ENCODE assay signal across 11 mouse cellular contexts in the genomic region with DNA sequence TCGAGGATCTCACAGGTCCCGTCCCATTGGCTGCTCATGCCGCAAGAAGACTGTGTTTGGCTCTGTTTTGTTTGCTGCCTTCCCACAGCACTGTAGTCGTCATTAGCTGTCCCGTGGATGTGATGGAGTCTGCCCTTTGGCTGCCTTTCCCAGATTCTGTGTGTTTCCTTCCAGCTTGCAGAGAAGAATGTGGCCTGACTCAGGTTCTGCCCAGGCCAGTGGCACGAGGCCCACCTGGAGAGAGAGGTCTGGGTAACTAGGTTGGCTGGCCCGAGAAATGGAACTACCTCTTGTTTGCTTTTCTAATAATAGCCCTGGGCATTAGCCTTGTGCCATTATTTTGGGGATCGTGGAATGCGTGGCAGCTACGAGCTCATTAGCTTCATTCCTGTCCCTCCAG. TPM values are rescaled to one million over a fixed set of nuclear protein-coding genes. Genes with fewer than 3 reads are reported as not detected.
DNase-seq lines count a peak whose midpoint lies in the region; ATAC-seq and TF ChIP-seq lines count a peak whose summit lies in the region.
"Had no signal": no experiment of that assay in that cellular context is flagged by ENCODE, and none has a peak within 500 bp of the region (broad histone marks: within the 10 kb centered on the region; RNA-seq: fewer than 3 reads in every experiment).

No protein-coding gene starts in this region.

- H3K4me2 ChIP-seq in kidney, embryonic 14.5 days (replicated peaks; ENCODE audit: low read depth, low read length) = no peak overlapping the region
- H3K4me2 ChIP-seq in heart, embryonic 12.5 days = peak overlapping the region; percentile 29
- no peak overlapping the region for H3K4me2 ChIP-seq in hindbrain, embryonic 11.5 days (replicated peaks; ENCODE audit: low read depth, low read length)
- H3K4me2 ChIP-seq: neural tube, embryonic 12.5 days had no signal

- H3K27me3 ChIP-seq in kidney, embryonic 14.5 days (ENCODE audit: control insufficient read depth, insufficient read depth, low read length) = no peaks in the 10 kb centered on the region
- H3K27me3 ChIP-seq in heart, embryonic 12.5 days (replicated peaks) = no peaks in the 10 kb centered on the region
- no peaks in the 10 kb centered on the region for H3K27me3 ChIP-seq in hindbrain, embryonic 11.5 days (ENCODE audit: control insufficient read depth, insufficient read depth, low read length)

- no peak overlapping the region for H3K9ac ChIP-seq in kidney, embryonic 14.5 days (ENCODE audit: low read depth, low read length)
- no peak overlapping the region for H3K9ac ChIP-seq in heart, embryonic 12.5 days
- H3K9ac ChIP-seq in hindbrain, embryonic 11.5 days (ENCODE audit: low read depth, low read length) = no peak overlapping the region
- H3K9ac ChIP-seq: neural tube, embryonic 12.5 days had no signal

- WGBS in kidney, embryonic 14.5 days = 74% methylated on average over 10 of the region's 10 CpGs
- WGBS in heart, embryonic 12.5 days = 56% methylated on average over 10 of the region's 10 CpGs
- WGBS in hindbrain, embryonic 11.5 days = 78% methylated on average over 10 of the region's 10 CpGs

- peak; percentile 54 for DNase-seq in kidney, adult 11 months
- peak; percentile 69 for DNase-seq in cerebellum, adult 9-11 months
- peak; percentile 36 for DNase-seq in lung, postnatal 10 days
- no peak for DNase-seq in hindbrain, embryonic 11.5 days (ENCODE audit: low spot score)
- DNase-seq in testis, postnatal 14 days (ENCODE audit: low spot score) = no peak
- DNase-seq in left cerebral cortex, adult 2 months (ENCODE audit: extremely low spot score in 1 of 2, low spot score in 2 of 2) = no peak
- DNase-seq: B cell, adult 2 months had no signal

- TF ChIP-seq CTCF in left cerebral cortex, adult 2 months (IDR thresholded peaks at IDR 0.05) = no peak

- ATAC-seq in kidney, embryonic 14.5 days (ENCODE audit: low FRiP score, low TSS enrichment) = no peak
- no peak for ATAC-seq in heart, embryonic 12.5 days (ENCODE audit: insufficient number of reproducible peaks, low FRiP score)
- ATAC-seq in hindbrain, embryonic 11.5 days (ENCODE audit: low FRiP score) = no peak

- intact Hi-C loops in left cerebral cortex, adult 2 months (cut with DNase I) = no loop called here

- H3K27ac ChIP-seq in kidney, embryonic 14.5 days (ENCODE audit: low read depth, low read length) = no peak overlapping the region
- H3K27ac ChIP-seq in heart, embryonic 12.5 days (ENCODE audit: poor library complexity, severe bottlenecking) = 0 out of 2 replicates have a peak overlapping the region, but pooled peaks have one; percentile 40
- no peak overlapping the region for H3K27ac ChIP-seq in hindbrain, embryonic 11.5 days (ENCODE audit: low read depth, low read length)
- H3K27ac ChIP-seq in left cerebral cortex, adult 2 months = no peak overlapping the region
- H3K27ac ChIP-seq: neural tube, embryonic 12.5 days had no signal

- no peaks in the 10 kb centered on the region; the same call in 1 of the 2 replicates for H3K36me3 ChIP-seq in kidney, embryonic 14.5 days (ENCODE audit: control insufficient read depth, insufficient read depth, low read length)
- peaks cover 13% of the 10 kb centered on the region for H3K36me3 ChIP-seq in heart, embryonic 12.5 days
- H3K36me3 ChIP-seq in hindbrain, embryonic 11.5 days (ENCODE audit: control insufficient read depth, insufficient read depth, low read length) = no peaks in the 10 kb centered on the region
- H3K36me3 ChIP-seq: neural tube, embryonic 12.5 days had no signal

- no peaks in the 10 kb centered on the region for H3K9me3 ChIP-seq in kidney, embryonic 14.5 days (ENCODE audit: control insufficient read depth, low read length)
- no peaks in the 10 kb centered on the region for H3K9me3 ChIP-seq in heart, embryonic 12.5 days (replicated peaks)
- no peaks in the 10 kb centered on the region for H3K9me3 ChIP-seq in hindbrain, embryonic 11.5 days (ENCODE audit: control insufficient read depth, low read length)
- H3K9me3 ChIP-seq: neural tube, embryonic 12.5 days had no signal

- H3K4me1 ChIP-seq in kidney, embryonic 14.5 days (ENCODE audit: control insufficient read depth, insufficient read depth, low read length) = peaks cover 34% of the 10 kb centered on the region
- H3K4me1 ChIP-seq in heart, embryonic 12.5 days (replicated peaks) = peaks cover 57% of the 10 kb centered on the region
- H3K4me1 ChIP-seq in hindbrain, embryonic 11.5 days (replicated peaks; ENCODE audit: control insufficient read depth, insufficient read depth, low read length) = 0 out of 2 replicates have a peak, but pooled peaks cover 2% of the 10 kb centered on the region

- no peak overlapping the region for H3K4me3 ChIP-seq in kidney, embryonic 14.5 days (ENCODE audit: low read length)
- no peak overlapping the region for H3K4me3 ChIP-seq in heart, embryonic 12.5 days
- H3K4me3 ChIP-seq in hindbrain, embryonic 11.5 days (ENCODE audit: low read depth, low read length) = no peak overlapping the region
- H3K4me3 ChIP-seq in left cerebral cortex, adult 2 months = no peak overlapping the region
- H3K4me3 ChIP-seq: neural tube, embryonic 12.5 days had no signal

RNA-seq across cellular contexts. Expression of a gene that starts 4.4 kb away (rescaled TPM):
- 4.1 and 7.8 TPM in 2 replicates for polyA plus RNA-seq in kidney, embryonic 14.5 days (2014; fragmentation: Nextera tagmentation; extraction: Ambion mirVana)
- 7.8 and 8.4 TPM in 2 replicates for polyA plus RNA-seq in heart, embryonic 12.5 days (2016; fragmentation: Nextera tagmentation; extraction: Ambion mirVana)
- polyA plus RNA-seq in hindbrain, embryonic 11.5 days (2014; fragmentation: Nextera tagmentation; extraction: Ambion mirVana) = 3.0 and 4.0 TPM in 2 replicates
- total RNA-seq in left cerebral cortex, adult 2 months (2021) = 10 to 100 TPM; 28.4 to 29.2 TPM

RNA-seq across cellular contexts. Expression of a gene that starts 22.6 kb away (rescaled TPM):
- 2.9 and 5.8 TPM in 2 replicates for polyA plus RNA-seq in kidney, embryonic 14.5 days (2014; fragmentation: Nextera tagmentation; extraction: Ambion mirVana)
- 26.6 and 27.7 TPM in 2 replicates for polyA plus RNA-seq in heart, embryonic 12.5 days (2016; fragmentation: Nextera tagmentation; extraction: Ambion mirVana)
- polyA plus RNA-seq in hindbrain, embryonic 11.5 days (2014; fragmentation: Nextera tagmentation; extraction: Ambion mirVana) = 23.5 and 29.2 TPM in 2 replicates
- total RNA-seq in left cerebral cortex, adult 2 months (2021) = 100 to 1,000 TPM; 111 to 128 TPM

RNA-seq across cellular contexts. Expression of a gene that starts 31.9 kb away (rescaled TPM):
- 1.0 and 1.7 TPM in 2 replicates for polyA plus RNA-seq in kidney, embryonic 14.5 days (2014; fragmentation: Nextera tagmentation; extraction: Ambion mirVana)
- 1.4 and 1.7 TPM in 2 replicates for polyA plus RNA-seq in heart, embryonic 12.5 days (2016; fragmentation: Nextera tagmentation; extraction: Ambion mirVana)
- 1.8 and 2.0 TPM in 2 replicates for polyA plus RNA-seq in hindbrain, embryonic 11.5 days (2014; fragmentation: Nextera tagmentation; extraction: Ambion mirVana)
- under 1 TPM; 0.47 to 0.75 TPM for total RNA-seq in left cerebral cortex, adult 2 months (2021)
- total RNA-seq: megakaryocyte progenitor cell, adult 5-6 weeks had no signal

RNA-seq across cellular contexts. Expression of a gene that starts 50.2 kb away (rescaled TPM):
- polyA plus RNA-seq in kidney, embryonic 14.5 days (2014; fragmentation: Nextera tagmentation; extraction: Ambion mirVana) = 37.4 and 56.3 TPM in 2 replicates
- polyA plus RNA-seq in heart, embryonic 12.5 days (2016; fragmentation: Nextera tagmentation; extraction: Ambion mirVana) = 63.0 and 63.4 TPM in 2 replicates
- 78.4 and 82.3 TPM in 2 replicates for polyA plus RNA-seq in hindbrain, embryonic 11.5 days (2014; fragmentation: Nextera tagmentation; extraction: Ambion mirVana)
- total RNA-seq in left cerebral cortex, adult 2 months (2021) = 100 to 1,000 TPM; 171 to 192 TPM

Comparison
In these comparisons a context has a peak if more than half of its experiments do, and no peak if none do; other contexts are left out.
1. DNase-seq: peak in kidney, adult 11 months (single experiment), cerebellum, adult 9-11 months (single experiment) and lung, postnatal 10 days (single experiment); none in hindbrain, embryonic 11.5 days (single experiment), testis, postnatal 14 days (single experiment) and left cerebral cortex, adult 2 months (0 of 2).